Mouse (Mus musculus) v-Abl transformed pro-B cells (cell line): Measurements from ENCODE around the gene Rgs7bp.
"Not testable (repeated sequence)": the region's sequence is repeated elsewhere in the genome, so short reads cannot be mapped to it uniquely, and the experiment has no call there.

Source experiments
- in situ Hi-C, 2 experiments: fragments of 400-800 bp; cut with MboI; formaldehyde crosslinking; loops; one replicate each; pipeline ENCODE4 v1.15.1; 2025; ENCODE audit not compliant: unreplicated experiment in 2 of 2

The Rgs7bp gene

GRCm38 (mm10) chr13:104939856-104940255 lies 114.9 kb downstream of the Rgs7bp start:
- in situ Hi-C loops, result loop anchor here (5.0 to 25.0 kb wide), 7 partner anchors 128 to 1775 kb away; partner anchors contain the start of gene Adamts6 (in 2 of the 2)

GRCm38 (mm10) chr13:104938966-104939593 lies 115.7 kb downstream of the Rgs7bp start:
- in situ Hi-C loops, result loop anchor here (5.0 to 25.0 kb wide), 6 partner anchors 127 to 1252 kb away; partner anchors contain the start of gene Adamts6 (in 2 of the 2)

GRCm38 (mm10) chr13:104937759-104938158 lies 117.0 kb downstream of the Rgs7bp start:
- in situ Hi-C loops, result loop anchor here (5.0 to 25.0 kb wide), 6 partner anchors 125 to 1250 kb away; partner anchors contain the start of gene Adamts6 (in 2 of the 2)

DNA sequence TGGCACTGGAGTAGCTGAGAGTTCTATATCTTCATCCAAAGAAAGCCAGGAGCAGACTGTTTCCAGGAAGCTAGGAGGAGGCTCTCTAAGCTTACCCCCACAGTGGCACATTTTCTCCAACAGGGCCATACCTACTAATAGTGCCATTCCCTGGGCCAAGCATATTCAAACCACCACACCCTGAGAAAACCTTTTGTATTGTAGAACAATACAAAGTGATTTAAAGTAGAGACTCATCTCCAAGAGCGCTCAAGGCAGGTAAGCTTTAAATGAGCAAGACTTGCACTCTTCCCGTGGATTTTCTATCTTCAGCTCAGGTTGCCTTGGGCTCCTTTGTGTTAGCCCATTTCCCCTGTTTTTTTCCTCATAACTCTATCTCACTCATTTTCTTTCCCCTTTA lies 118.1 kb downstream of the Rgs7bp start:
- in situ Hi-C loops, result loop anchor here (5.0 to 25.0 kb wide), 6 partner anchors 124 to 1249 kb away; partner anchors contain the start of gene Adamts6 (in 2 of the 2)

DNA sequence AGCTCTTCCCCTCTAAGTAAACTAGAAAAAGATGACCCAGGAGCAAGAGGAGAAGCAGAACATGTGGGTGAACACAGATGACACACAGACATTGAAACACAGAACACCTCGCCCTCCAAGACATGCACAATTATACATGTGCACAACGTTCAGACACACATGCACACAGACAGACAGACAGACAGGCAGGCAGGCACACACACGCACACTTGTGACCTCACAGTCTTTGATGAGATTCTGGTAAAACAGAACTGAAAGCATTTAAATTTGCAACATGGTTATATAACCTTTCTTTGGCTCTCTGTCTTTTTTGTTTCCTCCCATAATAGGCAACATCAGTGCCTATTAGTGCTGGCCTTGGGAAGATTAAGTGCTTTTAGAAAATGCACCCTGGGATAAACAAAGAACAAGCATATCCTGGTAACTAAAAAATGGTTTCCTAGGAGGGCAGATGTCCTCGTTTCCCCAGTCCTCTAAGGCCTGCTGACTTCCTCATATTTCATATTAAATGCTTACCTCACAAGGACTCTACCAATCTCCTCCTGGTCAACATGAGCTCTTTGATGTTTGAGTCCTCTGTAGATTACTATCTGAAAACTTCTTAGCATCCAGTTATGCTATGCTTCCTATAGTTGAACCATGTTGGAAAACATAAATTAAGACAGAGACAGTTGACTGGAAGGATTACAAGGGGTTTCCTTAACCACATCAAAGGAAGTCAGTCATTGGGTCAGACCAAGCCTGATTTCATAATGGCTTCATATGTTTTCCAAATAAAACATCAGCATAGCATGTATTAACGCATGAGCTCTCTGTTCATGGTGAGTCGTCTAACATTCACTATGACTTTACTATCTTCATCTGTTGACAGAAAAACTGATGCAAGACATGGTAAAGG lies 122.8 kb downstream of the Rgs7bp start:
- in situ Hi-C loops, result loop anchor here (10.0 to 25.0 kb wide), 4 partner anchors 647 to 1245 kb away; partner anchors contain the start of gene Adamts6 (in 2 of the 2)

GRCm38 (mm10) chr13:104930814-104931213 lies 123.9 kb downstream of the Rgs7bp start:
- in situ Hi-C loops, result loop anchor here (10.0 to 25.0 kb wide), 4 partner anchors 646 to 1244 kb away; partner anchors contain the start of gene Adamts6 (in 2 of the 2)

- in situ Hi-C loops, result no loop called here
Measured at GRCm38 (mm10) chr13:104918663-104919062, 136.1 kb downstream of the Rgs7bp start.

DNA sequence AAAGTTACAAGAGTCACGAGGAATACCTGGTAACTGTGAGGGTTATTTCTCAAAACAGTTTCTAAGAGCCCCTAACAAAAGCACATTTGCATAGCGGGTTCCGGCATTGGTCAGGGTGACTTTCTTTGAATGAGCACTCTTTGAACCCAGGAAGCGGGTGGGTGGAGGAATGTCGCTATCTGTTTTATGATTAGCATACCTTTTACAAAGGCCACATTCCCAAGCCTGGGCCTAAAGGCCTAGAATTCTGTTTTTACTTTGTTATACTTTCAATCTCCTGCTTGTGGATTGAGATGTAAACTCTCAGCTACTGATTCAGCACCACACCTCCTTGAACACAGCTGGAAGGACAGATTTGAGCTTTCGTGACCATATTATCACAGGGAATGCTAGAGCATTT lies 138.0 kb downstream of the Rgs7bp start:
- in situ Hi-C loops, result not testable (repeated sequence)

- in situ Hi-C loops, result no loop called here
Measured at GRCm38 (mm10) chr13:104916106-104916505, 138.6 kb downstream of the Rgs7bp start.

DNA sequence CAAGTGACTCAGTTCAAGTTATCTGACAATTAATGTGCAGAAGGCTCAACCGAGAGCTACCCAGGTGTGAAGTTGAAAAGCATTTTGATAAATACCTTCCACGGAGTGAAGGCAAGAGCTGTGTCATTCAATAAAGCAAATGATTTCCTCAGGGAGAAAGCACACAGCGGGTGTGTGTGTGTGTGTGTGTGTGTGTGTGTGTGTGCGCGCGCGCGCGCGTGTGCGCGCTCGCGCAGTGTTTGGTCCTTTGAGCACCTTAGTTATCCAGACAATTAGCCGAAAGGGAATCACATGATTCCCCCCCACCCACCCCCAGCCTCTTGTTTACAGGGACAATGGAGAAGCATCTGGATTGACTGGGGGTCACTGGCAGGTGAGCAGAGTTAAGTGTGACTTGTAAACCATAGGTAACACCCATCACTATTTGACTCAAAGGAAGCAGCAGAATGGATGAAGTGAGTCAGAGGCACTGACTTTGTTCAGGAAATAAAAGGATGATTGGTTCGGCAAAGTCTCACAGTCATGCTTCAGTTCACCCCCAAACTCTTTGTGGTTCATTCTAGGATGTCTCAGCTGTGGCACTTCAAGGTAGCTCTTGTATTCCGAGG lies 140.3 kb downstream of the Rgs7bp start:
- in situ Hi-C loops, result no loop called here

GRCm38 (mm10) chr13:104911626-104912025 lies 143.1 kb downstream of the Rgs7bp start:
- in situ Hi-C loops, result not testable (repeated sequence)

- in situ Hi-C loops, result not testable (repeated sequence)
Measured at GRCm38 (mm10) chr13:104911006-104911405, 143.7 kb downstream of the Rgs7bp start.

GRCm38 (mm10) chr13:104908691-104909090 lies 146.0 kb downstream of the Rgs7bp start:
- in situ Hi-C loops, result no loop called here
